Mouse (Mus musculus) 3134 (cell line): ENCODE measurements around the gene Zbtb40.

ENCODE experiments used
- DNase-seq: peaks from one replicate; pipeline ENCODE4 v3.0.0-alpha.2; 2011; ENCODE audit warnings: low spot score; ENCODE audit not compliant: insufficient read length; ENCODE audit errors: extremely low read depth

Gene Zbtb40

GRCm38 (mm10) chr4:136937935-136938334 lies 110.7 kb downstream of the Zbtb40 start:
- DNase-seq, result no peak

- DNase-seq, result no peak
Measured at GRCm38 (mm10) chr4:136937344-136937743, 111.3 kb downstream of the Zbtb40 start.

GRCm38 (mm10) chr4:136934746-136935613 lies 113.6 kb downstream of the Zbtb40 start:
- peak; percentile 75 for DNase-seq

GRCm38 (mm10) chr4:136930474-136930873 lies 118.1 kb downstream of the Zbtb40 start:
- DNase-seq, result no peak
